9 mouse cellular contexts compared by ENCODE assay signal in genomic region chr5:106457986-106458476, GRCm38 (mm10). TPM values are rescaled to one million over a fixed set of nuclear protein-coding genes. Genes with fewer than 3 reads are reported as not detected.
DNase-seq lines count a peak whose midpoint lies in the region; ATAC-seq and TF ChIP-seq lines count a peak whose summit lies in the region.
"Had no signal": no experiment of that assay in that cellular context is flagged by ENCODE, and none has a peak within 500 bp of the region (broad histone marks: within the 10 kb centered on the region; RNA-seq: fewer than 3 reads in every experiment).

Gene Barhl2 (minus strand): TSS chr5:106458166.

- peak within 1 kb of the TSS; percentile 67 for H3K4me2 ChIP-seq in liver, embryonic 12.5 days
- peak within 1 kb of the TSS; percentile 61 for H3K4me2 ChIP-seq in stomach, postnatal 0 days (replicated peaks; ENCODE audit: low read depth)

- no peaks in the 10 kb centered on the region for H3K9me3 ChIP-seq in liver, embryonic 12.5 days (replicated peaks)
- no peaks in the 10 kb centered on the region for H3K9me3 ChIP-seq in stomach, postnatal 0 days (ENCODE audit: control insufficient read depth, low read length)

- peaks cover 54% of the 10 kb centered on the region for H3K27me3 ChIP-seq in thymus, adult 2 months (ENCODE audit: control insufficient read depth, insufficient read depth, low read length)
- H3K27me3 ChIP-seq in liver, embryonic 12.5 days (replicated peaks) = peaks cover 98% of the 10 kb centered on the region
- peaks cover 46% of the 10 kb centered on the region for H3K27me3 ChIP-seq in stomach, postnatal 0 days (ENCODE audit: control insufficient read depth, insufficient read depth, low read length)

- peaks cover 9% of the 10 kb centered on the region for H3K4me1 ChIP-seq in thymus, adult 2 months (replicated peaks; ENCODE audit: control insufficient read depth, insufficient read depth, low read length)
- 0 out of 2 replicates have a peak, but pooled peaks cover 9% of the 10 kb centered on the region for H3K4me1 ChIP-seq in liver, embryonic 12.5 days
- H3K4me1 ChIP-seq in stomach, postnatal 0 days (replicated peaks; ENCODE audit: control insufficient read depth, insufficient read depth) = no peaks in the 10 kb centered on the region

- no peaks in the 10 kb centered on the region for H3K36me3 ChIP-seq in thymus, adult 2 months (ENCODE audit: control insufficient read depth, insufficient read depth, low read length)
- no peaks in the 10 kb centered on the region for H3K36me3 ChIP-seq in liver, embryonic 12.5 days
- H3K36me3 ChIP-seq in stomach, postnatal 0 days (ENCODE audit: control insufficient read depth, insufficient read depth, low read length) = no peaks in the 10 kb centered on the region

- H3K4me3 ChIP-seq in thymus, adult 2 months (ENCODE audit: control insufficient read depth, insufficient read depth, low read length) = peak within 1 kb of the TSS; percentile 30
- H3K4me3 ChIP-seq in liver, embryonic 12.5 days = peak within 1 kb of the TSS; percentile 48
- H3K4me3 ChIP-seq in stomach, postnatal 0 days (ENCODE audit: low read depth, low read length) = peak within 1 kb of the TSS; percentile 45

- TF ChIP-seq POLR2A in thymus, adult 2 months (IDR thresholded peaks at IDR 0.05; ENCODE audit: control insufficient read depth, extremely low read depth, insufficient read depth, low read length, poor library complexity) = no peak

- ATAC-seq in granulocyte monocyte progenitor cell, adult 5-6 weeks (replicated peaks; ENCODE audit: poor library complexity, severe bottlenecking) = 0 out of 2 replicates have a peak, but pooled peaks have one; percentile 4
- no peak for ATAC-seq in liver, embryonic 12.5 days
- ATAC-seq in stomach, postnatal 0 days (ENCODE audit: low FRiP score, low TSS enrichment) = no peak

- no peak within 1 kb of the TSS for H3K9ac ChIP-seq in liver, embryonic 12.5 days
- H3K9ac ChIP-seq in stomach, postnatal 0 days (ENCODE audit: low read length) = no peak within 1 kb of the TSS

- TF ChIP-seq EP300 in stomach, postnatal 0 days (optimal IDR thresholded peaks at IDR 0.05) = no peak

- 2% methylated on average over 42 of the region's 57 CpGs for WGBS in thymus, adult 2 months
- WGBS in liver, embryonic 12.5 days (ENCODE audit: insufficient replicate concordance) = 1% methylated on average over 57 of the region's 57 CpGs
- WGBS in stomach, postnatal 0 days = 3% methylated on average over 30 of the region's 57 CpGs

- no peak for TF ChIP-seq CTCF in thymus, adult 2 months (IDR thresholded peaks at IDR 0.05; ENCODE audit: borderline replicate concordance, control insufficient read depth, extremely low read depth, insufficient read depth, low read length, poor library complexity)
- TF ChIP-seq CTCF in stomach, postnatal 0 days (IDR thresholded peaks at IDR 0.05; ENCODE audit: low read depth) = no peak

- DNase-seq in thymus, adult 2 months = no peak
- DNase-seq in thymus, postnatal 25 days = no peak
- no peak for DNase-seq in stomach, postnatal 0 days (ENCODE audit: low spot score)
- no peak for DNase-seq in left cerebral cortex, adult 9 months (ENCODE audit: low spot score in 2 of 2)
- no peak for DNase-seq in spleen, adult 12 weeks (ENCODE audit: low spot score)
- no peak for DNase-seq in T-cell, adult 2 months (ENCODE audit: low spot score)

- no peak within 1 kb of the TSS for H3K27ac ChIP-seq in thymus, adult 2 months (ENCODE audit: control insufficient read depth, insufficient read depth, low read length)
- H3K27ac ChIP-seq in liver, embryonic 12.5 days = no peak within 1 kb of the TSS
- H3K27ac ChIP-seq in stomach, postnatal 0 days (replicated peaks) = no peak within 1 kb of the TSS

RNA-seq across cellular contexts. Expression of gene Barhl2, which starts in this region (rescaled TPM):
- not detected in 2 replicates for polyA plus RNA-seq in thymus, adult 2 months (2012; rRNA removed)
- not detected in 2 replicates for total RNA-seq in granulocyte monocyte progenitor cell, adult 5-6 weeks (2014; fragmentation: Nextera tagmentation)
- not detected in 2 replicates for total RNA-seq in granulocyte monocyte progenitor cell, adult 5-6 weeks (2017)
- polyA plus RNA-seq in liver, embryonic 12.5 days (2016; fragmentation: Nextera tagmentation; extraction: Ambion mirVana) = not detected in 2 replicates
- polyA plus RNA-seq in stomach, postnatal 0 days (2015; fragmentation: Nextera tagmentation; extraction: Ambion mirVana) = not detected in 2 replicates
- polyA plus RNA-seq: large intestine, adult 2 months had no signal

Comparison
In these comparisons a context has a peak if more than half of its experiments do, and no peak if none do; other contexts are left out.
1. Peak in ATAC-seq in granulocyte monocyte progenitor cell, adult 5-6 weeks; RNA of the gene not detected or under 1 TPM.